9 mouse cellular contexts compared by ENCODE assay signal in the genomic region with DNA sequence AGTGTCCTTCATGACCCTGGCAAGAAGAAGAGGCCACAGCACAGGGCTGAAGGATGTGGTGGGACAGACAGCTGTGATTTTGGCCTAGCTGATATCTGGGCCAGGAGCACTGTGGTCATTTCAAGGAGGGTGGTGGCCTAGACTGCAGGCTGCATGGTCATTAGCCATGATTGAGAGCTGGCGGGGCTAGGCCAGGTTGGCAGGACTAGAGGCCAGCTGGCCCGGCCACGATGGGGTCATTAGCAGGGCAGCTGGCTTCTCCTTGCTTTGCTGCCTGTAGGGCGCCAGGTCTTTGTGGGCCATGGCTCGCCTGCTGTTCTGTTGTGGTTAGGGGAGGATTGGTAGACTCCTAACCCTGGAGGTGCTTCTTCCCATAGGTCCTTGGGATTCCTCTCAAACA. TPM values are rescaled to one million over a fixed set of nuclear protein-coding genes. Genes with fewer than 3 reads are reported as not detected.
DNase-seq lines count a peak whose midpoint lies in the region; ATAC-seq and TF ChIP-seq lines count a peak whose summit lies in the region.
"Had no signal": no experiment of that assay in that cellular context is flagged by ENCODE, and none has a peak within 500 bp of the region (broad histone marks: within the 10 kb centered on the region; RNA-seq: fewer than 3 reads in every experiment).

No protein-coding gene starts in this region.

- no peak overlapping the region for H3K9ac ChIP-seq in hindbrain, postnatal 0 days (replicated peaks; ENCODE audit: low read length)
- H3K9ac ChIP-seq: stomach, embryonic 15.5 days had no signal

- no peak overlapping the region for H3K4me2 ChIP-seq in hindbrain, postnatal 0 days (ENCODE audit: low read depth, low read length)
- H3K4me2 ChIP-seq: stomach, embryonic 15.5 days had no signal

- H3K36me3 ChIP-seq in hindbrain, postnatal 0 days (ENCODE audit: insufficient read depth, low read length), result peaks cover 4% of the 10 kb centered on the region; the same call in 1 of the 2 replicates
- H3K36me3 ChIP-seq: stomach, embryonic 15.5 days had no signal

- no peak for ATAC-seq in hindbrain, postnatal 0 days

- H3K9me3 ChIP-seq in hindbrain, postnatal 0 days (ENCODE audit: low read length), result no peaks in the 10 kb centered on the region
- H3K9me3 ChIP-seq: stomach, embryonic 15.5 days had no signal

- no peak for TF ChIP-seq CTCF in hindbrain, postnatal 0 days (IDR thresholded peaks at IDR 0.05; ENCODE audit: low read depth)

- DNase-seq in adrenal gland, postnatal 10 days, result peak; percentile 67
- no peak for DNase-seq in adrenal gland, adult 8-10 months
- peak; percentile 31 for DNase-seq in adrenal gland, postnatal 25 days
- peak; percentile 79 for DNase-seq in gastrocnemius, postnatal 14 days
- DNase-seq in hindbrain, postnatal 0 days (ENCODE audit: low spot score), result peak; percentile 44
- DNase-seq in thymus, postnatal 14 days, result no peak
- DNase-seq in lung, postnatal 25 days (ENCODE audit: low spot score), result no peak
- DNase-seq in right cerebral cortex, postnatal 14 days, result no peak

- H3K27ac ChIP-seq in hindbrain, postnatal 0 days, result no peak overlapping the region
- H3K27ac ChIP-seq: stomach, embryonic 15.5 days had no signal

- 42% methylated on average over 5 of the region's 5 CpGs for WGBS in hindbrain, postnatal 0 days

- H3K4me3 ChIP-seq in hindbrain, postnatal 0 days (ENCODE audit: low read length), result no peak overlapping the region
- H3K4me3 ChIP-seq: stomach, embryonic 15.5 days had no signal

- no peaks in the 10 kb centered on the region for H3K27me3 ChIP-seq in hindbrain, postnatal 0 days (ENCODE audit: insufficient read depth, low read length)
- H3K27me3 ChIP-seq: stomach, embryonic 15.5 days had no signal

- peaks cover 29% of the 10 kb centered on the region for H3K4me1 ChIP-seq in hindbrain, postnatal 0 days (ENCODE audit: insufficient read depth, low read length)

- intact Hi-C loops in gastrocnemius, postnatal 14 days (cut with DNase I; ENCODE audit: low total_unique reads), result no loop called here

RNA-seq across cellular contexts. Expression of gene Gdpd5, which starts 4.8 kb away (rescaled TPM):
- total RNA-seq in adrenal gland, postnatal 10 days (2021), result 10 to 100 TPM; 11.5 to 16.6 TPM
- total RNA-seq in adrenal gland, adult 8-10 months (2022), result 10 to 100 TPM in 3 of 4 experiments, 1 to 10 TPM in 1; 9.2 to 16.4 (median 13.9) TPM
- 4.9 and 9.9 TPM in 2 replicates for total RNA-seq in adrenal gland, postnatal 25 days (2021)
- 1 to 10 TPM; 7.4 to 8.5 TPM for total RNA-seq in gastrocnemius, postnatal 14 days (2021)
- 40.5 and 47.6 TPM in 2 replicates for total RNA-seq in hindbrain, postnatal 0 days (2014; rRNA removed)
- polyA plus RNA-seq in hindbrain, postnatal 0 days (2015; fragmentation: Nextera tagmentation; extraction: Ambion mirVana), result 26.7 and 26.8 TPM in 2 replicates

RNA-seq across cellular contexts. Expression of gene Serpinh1, which starts 33.0 kb away (rescaled TPM):
- 100 to 1,000 TPM; 331 to 363 TPM for total RNA-seq in adrenal gland, postnatal 10 days (2021)
- 100 to 1,000 TPM; 127 to 266 (median 171) TPM for total RNA-seq in adrenal gland, adult 8-10 months (2022)
- 318 and 396 TPM in 2 replicates for total RNA-seq in adrenal gland, postnatal 25 days (2021)
- 100 to 1,000 TPM; 190 to 248 TPM for total RNA-seq in gastrocnemius, postnatal 14 days (2021)
- total RNA-seq in hindbrain, postnatal 0 days (2014; rRNA removed), result 214 and 215 TPM in 2 replicates
- 161 TPM in 2 replicates for polyA plus RNA-seq in hindbrain, postnatal 0 days (2015; fragmentation: Nextera tagmentation; extraction: Ambion mirVana)

Comparison
In these comparisons a context has a peak if more than half of its experiments do, and no peak if none do; other contexts are left out.
1. DNase-seq: peak in adrenal gland, postnatal 10 days (single experiment), adrenal gland, postnatal 25 days (single experiment), gastrocnemius, postnatal 14 days (single experiment) and hindbrain, postnatal 0 days (single experiment); none in adrenal gland, adult 8-10 months (single experiment), thymus, postnatal 14 days (single experiment), lung, postnatal 25 days (single experiment) and right cerebral cortex, postnatal 14 days (single experiment).